Mouse (Mus musculus) monocyte, adult 59 days (primary cell): ENCODE data around the gene Olfr159. TPM values are rescaled to one million over a fixed set of nuclear protein-coding genes. Genes with fewer than 3 reads are reported as not detected.

Experiments
- total RNA-seq, 2 experiments: library from RNA; stranded (reverse); gene quantifications; one replicate each; pipeline ENCODE4 v1.2.4; 2023

Olfr159 gene
- total RNA-seq, result not detected

DNA sequence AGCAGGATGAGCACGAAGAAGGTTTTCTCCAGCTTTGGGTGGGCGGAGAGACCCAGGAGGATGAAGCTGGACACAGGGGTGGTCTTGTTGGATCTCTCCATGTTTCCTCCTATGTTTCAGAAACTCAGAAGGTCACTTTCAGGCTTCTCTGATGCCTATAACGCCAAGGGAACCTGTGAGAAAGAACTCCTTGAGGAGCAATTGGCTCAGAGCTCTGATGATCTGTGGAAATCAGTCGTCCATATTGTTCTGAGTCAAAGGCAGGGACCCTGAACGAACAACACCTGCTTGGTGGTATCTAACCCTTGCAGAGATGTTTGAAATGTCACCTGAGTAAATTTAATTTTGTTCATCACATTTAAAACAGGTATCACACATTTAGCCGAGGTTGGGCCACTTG is at the start of gene Olfr159:
Olfr159 (minus strand) TSS at position 101 of the 400 bp plus-strand sequence.

DNA sequence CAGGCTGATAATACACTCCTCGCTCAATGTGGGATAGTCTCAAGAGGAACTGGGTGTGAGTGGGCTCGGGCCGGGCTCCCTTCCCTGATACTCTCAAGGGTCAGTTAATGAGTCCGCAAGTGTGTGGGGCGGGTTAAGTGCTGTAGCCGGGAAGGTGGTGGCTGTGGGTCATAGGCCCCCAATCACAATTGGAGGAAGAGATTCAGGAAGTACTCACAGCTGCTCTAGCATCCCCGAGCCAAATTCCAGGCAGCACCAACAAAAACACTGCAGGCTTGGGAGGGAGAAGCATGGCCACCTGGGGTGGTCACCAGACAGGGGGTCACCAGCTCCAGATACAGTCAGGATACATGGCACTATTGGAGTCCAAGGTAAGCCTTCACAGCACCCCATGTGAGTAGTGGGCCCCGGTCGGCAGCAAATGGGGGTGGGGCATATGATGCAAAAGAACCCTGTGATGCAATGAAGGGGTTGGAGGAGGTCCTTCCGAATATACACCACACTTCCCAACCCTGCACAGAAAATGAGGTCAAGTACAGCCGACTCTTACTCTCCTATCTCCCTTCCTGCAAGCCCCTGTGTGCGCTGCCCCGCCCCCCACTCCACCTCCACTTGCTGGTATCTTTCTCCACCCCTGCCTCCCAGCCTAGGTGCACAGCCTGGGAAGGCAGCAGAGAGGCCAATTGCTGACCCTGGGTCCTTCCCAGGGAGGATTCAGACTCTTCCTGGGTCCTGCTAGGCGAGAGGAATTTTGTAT is 40.8 kb downstream of the Olfr159 start, which contains the start of gene Spaar:
Spaar (plus strand) TSS at position 241 of the 757 bp plus-strand sequence.

DNA sequence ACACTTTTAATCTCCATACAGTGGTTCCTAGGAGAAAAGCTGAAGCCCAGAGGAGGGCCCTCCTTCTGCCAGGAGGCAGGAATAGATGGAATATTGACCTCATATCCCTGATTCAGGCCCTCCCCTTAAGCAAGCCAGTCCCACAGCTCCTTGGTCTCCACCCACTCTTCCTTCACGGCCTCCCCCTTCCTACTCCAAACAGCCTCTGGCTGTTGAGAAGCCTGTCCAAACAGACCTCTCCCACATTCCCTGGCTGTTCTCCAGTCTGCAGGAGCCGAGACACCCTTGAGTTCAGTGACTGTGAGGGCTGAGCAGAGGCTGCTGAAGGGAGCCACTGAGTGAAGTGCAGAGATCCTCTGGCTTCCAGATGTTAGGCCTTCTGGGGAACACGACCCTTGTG is 43.8 kb downstream of the Olfr159 start, which contains the start of gene Hrct1:
Hrct1 (plus strand) TSS at position 194 of the 400 bp plus-strand sequence.

Other genes starting within 250 kb of the Olfr159 start
- under 1 TPM; 0.36 to 0.58 TPM for gene Tpm2, start 247.2 kb downstream of the Olfr159 start, total RNA-seq
- 100 to 1,000 TPM in 1 of 2 experiments, 10 to 100 TPM in 1; 69.0 to 105 TPM for gene Creb3, start 208.7 kb downstream of the Olfr159 start, total RNA-seq
- gene Tln1, start 208.3 kb downstream of the Olfr159 start, total RNA-seq, result 100 to 1,000 TPM; 825 to 900 TPM
- gene Rgp1, start 192.3 kb downstream of the Olfr159 start, total RNA-seq, result 10 to 100 TPM; 27.9 to 30.9 TPM
- 10 to 100 TPM; 25.2 to 34.6 TPM for gene Gba2, start 192.1 kb downstream of the Olfr159 start, total RNA-seq
- not detected for gene Msmp, start 186.5 kb downstream of the Olfr159 start, total RNA-seq
- gene Npr2, start 139.1 kb downstream of the Olfr159 start, total RNA-seq, result under 1 TPM in 1 of 2 experiments, not detected in 1; 0.39 TPM
- not detected for gene Spag8, start 117.4 kb downstream of the Olfr159 start, total RNA-seq
- 10 to 100 TPM; 13.7 to 14.6 TPM for gene Hint2, start 114.5 kb downstream of the Olfr159 start, total RNA-seq
- gene Tmem8b, start 102.0 kb downstream of the Olfr159 start, total RNA-seq, result 1 to 10 TPM; 1.9 to 2.2 TPM
- gene Fam221b, start 101.9 kb downstream of the Olfr159 start, total RNA-seq, result under 1 TPM in 1 of 2 experiments, not detected in 1; 0.13 TPM
- not detected for gene Olfr70, start 70.2 kb downstream of the Olfr159 start, total RNA-seq
- gene Olfr71, start 60.8 kb downstream of the Olfr159 start, total RNA-seq, result not detected
- not detected for gene Hrct1, start 43.8 kb downstream of the Olfr159 start, total RNA-seq
- not detected for gene Spaar, start 41.0 kb downstream of the Olfr159 start, total RNA-seq
- gene Olfr156, start 52.9 kb upstream of the Olfr159 start, total RNA-seq, result not detected
- gene Olfr157, start 69.2 kb upstream of the Olfr159 start, total RNA-seq, result not detected
- gene Olfr155, start 80.6 kb upstream of the Olfr159 start, total RNA-seq, result not detected
- under 1 TPM; 0.18 to 0.39 TPM for gene Reck, start 104.5 kb upstream of the Olfr159 start, total RNA-seq
- gene Glipr2, start 186.4 kb upstream of the Olfr159 start, total RNA-seq, result 100 to 1,000 TPM in 1 of 2 experiments, 10 to 100 TPM in 1; 88.0 to 102 TPM
- gene Ccin, start 212.5 kb upstream of the Olfr159 start, total RNA-seq, result 1 to 10 TPM; 2.7 to 4.5 TPM
- 100 to 1,000 TPM; 299 to 312 TPM for gene Clta, start 233.4 kb upstream of the Olfr159 start, total RNA-seq